Mouse (Mus musculus) MEL (cell line): Measurements from ENCODE around the gene Mtnr1b.

Experiments used
- CHD2 ChIP-seq: IDR thresholded peaks from 2 replicates; pipeline ENCODE4 v1.6.1; 2011; ENCODE audit warnings: low read length, improper control_type of control experiment
- CTCF ChIP-seq, 3 experiments: IDR thresholded peaks in 2 of 3; conservative IDR thresholded peaks in 1 of 3; 2 replicates each; pipeline ENCODE4 v1.5.1; 2011 to 2012; ENCODE audit warnings: low read length in 3 of 3, low read depth in 2 of 3, mild to moderate bottlenecking in 2 of 3, improper control_type of control experiment in 1 of 3, inconsistent platforms in 1 of 3, mixed read lengths in 1 of 3, moderate library complexity in 1 of 3; ENCODE audit not compliant: control insufficient read depth in 1 of 3, insufficient read depth in 1 of 3, poor library complexity in 1 of 3, severe bottlenecking in 1 of 3
- ELF1 ChIP-seq: IDR thresholded peaks from 2 replicates; pipeline ENCODE4 v1.6.1; 2014; ENCODE audit warnings: low read depth, mild to moderate bottlenecking, inconsistent platforms, low read length, improper control_type of control experiment, moderate library complexity
- EP300 ChIP-seq, 2 experiments: IDR thresholded peaks; 2 replicates each; pipeline ENCODE4 v1.6.1; 2011; ENCODE audit warnings: improper control_type of control experiment in 2 of 2, low read length in 2 of 2, low read depth in 1 of 2, mild to moderate bottlenecking in 1 of 2
- ETS1 ChIP-seq: IDR thresholded peaks from 2 replicates; pipeline ENCODE4 v1.6.1; 2012; ENCODE audit warnings: low read depth, mild to moderate bottlenecking, inconsistent platforms, low read length, improper control_type of control experiment, moderate library complexity
- GATA1 ChIP-seq: IDR thresholded peaks from 2 replicates; pipeline ENCODE4 v1.6.1; 2011; ENCODE audit warnings: low read depth, low read length, improper control_type of control experiment
- MAZ ChIP-seq: IDR thresholded peaks from 2 replicates; pipeline ENCODE4 v1.6.1; 2012; ENCODE audit warnings: low read depth, mild to moderate bottlenecking, inconsistent platforms, low read length, improper control_type of control experiment
- POLR2A ChIP-seq, 2 experiments: IDR thresholded peaks; 2 replicates each; pipeline ENCODE4 v1.6.1; 2011 to 2012; ENCODE audit warnings: low read length in 2 of 2, mild to moderate bottlenecking in 2 of 2, control low read depth in 1 of 2, improper control_type of control experiment in 1 of 2, low read depth in 1 of 2, moderate library complexity in 1 of 2; ENCODE audit not compliant: control insufficient read depth in 1 of 2, insufficient read depth in 1 of 2, poor library complexity in 1 of 2
- POLR2AphosphoS5 ChIP-seq: IDR thresholded peaks from 2 replicates; pipeline ENCODE4 v1.6.1; 2012; ENCODE audit warnings: low read depth, borderline replicate concordance, mild to moderate bottlenecking, inconsistent platforms, low read length, moderate library complexity, mixed read lengths
- TCF12 ChIP-seq: IDR thresholded peaks from 2 replicates; pipeline ENCODE4 v1.6.1; 2014; ENCODE audit warnings: low read depth, mild to moderate bottlenecking, inconsistent platforms, low read length, improper control_type of control experiment, moderate library complexity
- UBTF ChIP-seq: IDR thresholded peaks from 2 replicates; pipeline ENCODE4 v1.6.1; 2012; ENCODE audit warnings: low read depth, mild to moderate bottlenecking, inconsistent platforms, low read length, improper control_type of control experiment, moderate library complexity, borderline replicate concordance; ENCODE audit not compliant: insufficient read depth

DNA sequence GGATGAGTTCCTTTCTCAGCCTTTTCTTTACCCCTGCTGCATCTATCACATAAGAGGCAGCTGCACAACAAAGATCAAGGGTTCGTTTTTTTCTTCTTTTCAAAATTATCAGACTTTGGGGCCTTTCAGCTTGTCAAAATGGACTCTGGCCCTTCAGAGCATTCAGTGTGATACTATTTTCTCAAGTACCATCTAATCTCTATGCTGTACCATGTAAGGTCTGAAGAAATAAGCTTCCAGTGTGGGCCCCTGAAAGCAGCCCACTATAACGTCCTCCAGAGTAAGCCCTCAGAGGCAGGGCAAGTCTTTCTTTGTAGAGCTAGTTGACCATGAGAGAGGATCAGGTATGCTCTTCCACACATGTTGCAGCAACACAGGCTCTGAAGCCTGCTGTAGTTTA is 87.7 kb downstream of the Mtnr1b start:
- TF ChIP-seq ELF1 = no peak
- TF ChIP-seq CTCF (IDR thresholded peaks at IDR 0.05 in 2 of 3, conservative IDR thresholded peaks at IDR 0.05 in 1 of 3; ENCODE audit: control insufficient read depth in 1 of 3, insufficient read depth in 1 of 3, low read depth in 2 of 3, low read length in 3 of 3, poor library complexity in 1 of 3, severe bottlenecking in 1 of 3) = no peak
- TF ChIP-seq EP300 (IDR thresholded peaks at IDR 0.05; ENCODE audit: low read depth in 1 of 2, low read length in 2 of 2) = no peak
- TF ChIP-seq GATA1 = no peak
- no peak for TF ChIP-seq UBTF
- TF ChIP-seq ETS1 = no peak
- TF ChIP-seq MAZ = no peak
- no peak for TF ChIP-seq POLR2A (IDR thresholded peaks at IDR 0.05; ENCODE audit: control insufficient read depth in 1 of 2, insufficient read depth in 1 of 2, low read depth in 1 of 2, low read length in 2 of 2, poor library complexity in 1 of 2)
- TF ChIP-seq CHD2 = no peak
- TF ChIP-seq POLR2AphosphoS5 = no peak
- TF ChIP-seq TCF12 = no peak
